Mouse (Mus musculus): ENCODE data around the gene Mkrn2os. TPM values are rescaled to one million over a fixed set of nuclear protein-coding genes. Genes with fewer than 3 reads are reported as not detected.

Gene Mkrn2os
- total and polyA plus RNA-seq, 2 experiments from 2014 or later = 0.39 TPM; not detected in 1

DNA sequence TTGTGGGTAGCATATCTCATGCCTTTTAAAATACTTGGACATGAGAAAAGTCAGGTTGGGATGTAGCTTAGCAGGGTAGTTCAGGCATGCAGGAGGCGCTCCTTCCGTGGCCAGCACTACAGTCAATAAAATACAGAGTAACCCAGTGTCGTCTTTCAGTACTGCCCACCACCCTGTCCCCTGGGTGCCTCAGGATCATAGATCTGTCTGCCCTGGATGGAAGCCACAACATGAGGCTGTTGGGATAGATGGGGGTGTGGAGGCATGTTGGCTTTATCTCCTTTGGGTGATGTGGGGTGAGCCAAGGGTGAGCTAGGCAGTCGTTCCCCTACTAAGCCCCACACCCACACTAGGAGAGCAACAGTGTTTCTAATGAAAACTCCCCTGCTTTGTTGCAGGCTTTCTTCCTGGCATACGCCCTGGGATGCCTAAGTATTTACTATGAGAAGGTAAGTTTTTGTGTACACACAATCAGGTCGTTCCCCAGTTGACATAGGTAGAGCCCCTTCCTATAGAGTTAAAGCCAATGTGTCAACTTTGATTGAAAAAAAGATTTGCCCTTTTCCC is 26.8 kb downstream of the Mkrn2os start:
- H3K36me3 ChIP-seq (ENCODE audit: insufficient read depth, low read length) = peaks cover 36% of the 10 kb centered on the region
- no peak overlapping the region for H3K9ac ChIP-seq (replicated peaks; ENCODE audit: low read length)
- DNase-seq (ENCODE audit: low spot score) = no peak
- TF ChIP-seq CTCF (IDR thresholded peaks at IDR 0.05; ENCODE audit: low read depth) = no peak
- no peaks in the 10 kb centered on the region for H3K27me3 ChIP-seq (ENCODE audit: insufficient read depth, low read length)
- no peak overlapping the region for H3K4me2 ChIP-seq (ENCODE audit: low read depth, low read length)
- H3K9me3 ChIP-seq (ENCODE audit: low read length) = no peaks in the 10 kb centered on the region
- ATAC-seq = no peak
- H3K4me1 ChIP-seq (ENCODE audit: insufficient read depth, low read length) = no peaks in the 10 kb centered on the region
- H3K4me3 ChIP-seq (ENCODE audit: low read length) = no peak overlapping the region
- 91% methylated on average over 6 of the region's 6 CpGs for WGBS
- H3K27ac ChIP-seq = no peak overlapping the region

DNA sequence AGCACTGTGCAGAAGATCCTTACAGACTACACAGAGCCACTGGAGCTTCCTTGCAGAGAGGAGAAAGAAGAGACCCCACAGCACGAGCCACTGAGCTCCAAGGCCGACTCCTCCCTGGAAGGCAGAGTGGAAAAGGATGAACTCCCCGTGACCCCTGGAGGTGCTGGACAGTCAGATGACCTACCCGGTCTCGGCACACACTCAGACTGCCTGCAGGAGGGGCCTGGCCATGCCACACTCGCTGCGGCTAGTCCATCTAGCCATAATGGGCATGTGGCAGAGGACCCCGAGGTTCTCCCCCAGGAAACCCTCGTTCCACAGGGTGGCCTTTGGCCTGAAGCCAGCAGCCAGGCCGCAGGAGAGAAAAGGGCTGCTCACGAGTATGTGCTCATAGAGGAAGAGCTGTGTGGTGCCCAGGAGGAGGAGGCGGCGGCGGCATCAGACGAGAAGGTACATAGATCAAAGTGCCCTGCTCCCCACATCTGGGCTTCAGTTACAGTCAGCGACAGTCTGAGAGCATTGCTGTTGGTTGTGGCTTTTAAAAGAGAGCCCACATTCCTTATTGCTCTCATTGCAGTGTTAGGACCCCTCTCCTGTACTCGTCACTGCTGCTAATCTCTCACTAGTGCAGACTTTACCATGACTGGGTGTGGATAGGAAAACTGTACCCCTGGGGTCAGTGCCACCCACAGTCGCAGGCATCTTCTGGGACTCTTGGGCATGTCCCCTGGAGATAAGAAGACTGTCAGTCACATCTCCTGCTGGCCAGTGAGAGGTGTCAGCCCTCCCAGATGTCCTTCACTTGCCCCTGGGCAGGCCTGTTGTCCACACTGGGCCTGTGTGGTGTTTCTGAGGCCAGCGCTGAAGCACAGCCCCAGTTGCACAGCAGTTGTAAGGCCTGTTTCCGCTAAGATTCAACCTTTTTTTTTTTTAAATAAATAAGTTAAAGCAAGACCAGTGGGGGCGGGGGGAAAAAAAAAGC is 32.4 kb downstream of the Mkrn2os start:
- no peak for TF ChIP-seq CTCF (IDR thresholded peaks at IDR 0.05; ENCODE audit: low read depth)
- no peaks in the 10 kb centered on the region for H3K9me3 ChIP-seq (ENCODE audit: low read length)
- 77% methylated on average over 21 of the region's 21 CpGs for WGBS
- no peak overlapping the region for H3K9ac ChIP-seq (replicated peaks; ENCODE audit: low read length)
- H3K27me3 ChIP-seq (ENCODE audit: insufficient read depth, low read length) = no peaks in the 10 kb centered on the region
- ATAC-seq = no peak
- no peaks in the 10 kb centered on the region for H3K4me1 ChIP-seq (ENCODE audit: insufficient read depth, low read length)
- no peak for DNase-seq (ENCODE audit: low spot score)
- H3K4me2 ChIP-seq (ENCODE audit: low read depth, low read length) = no peak overlapping the region
- no peak overlapping the region for H3K4me3 ChIP-seq (ENCODE audit: low read length)
- no peak overlapping the region for H3K27ac ChIP-seq
- H3K36me3 ChIP-seq (ENCODE audit: insufficient read depth, low read length) = peaks cover 18% of the 10 kb centered on the region; the same call in 1 of the 2 replicates

DNA sequence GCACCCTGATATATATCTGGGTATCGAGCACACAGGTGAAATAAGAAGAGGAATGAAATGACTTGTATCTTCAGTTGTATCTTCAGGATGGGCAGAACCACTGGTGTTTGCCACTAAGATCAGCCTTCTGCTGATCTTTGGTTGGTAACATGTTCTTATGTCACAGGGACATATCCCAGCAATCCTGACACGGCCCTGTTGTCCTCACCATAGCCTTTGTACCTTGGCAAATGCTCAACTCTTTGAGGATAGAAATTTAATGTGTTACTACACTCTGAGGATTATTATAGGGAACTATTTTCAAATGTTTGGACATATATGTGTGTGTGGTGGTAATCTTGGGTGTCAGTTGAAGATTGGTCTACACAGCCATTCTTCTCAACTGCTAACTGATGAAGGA is 34.2 kb downstream of the Mkrn2os start:
- DNase-seq (ENCODE audit: low spot score) (no peak), ATAC-seq (no peak)
- Histone ChIP-seq H3K4me1 (ENCODE audit: insufficient read depth, low read length) (no peaks in the 10 kb centered on the region), H3K27ac (no peak overlapping the region), H3K9ac (replicated peaks; ENCODE audit: low read length) (no peak overlapping the region), H3K27me3 (ENCODE audit: insufficient read depth, low read length) (no peaks in the 10 kb centered on the region), H3K4me2 (ENCODE audit: low read depth, low read length) (no peak overlapping the region), H3K36me3 (ENCODE audit: insufficient read depth, low read length) (peaks cover 23% of the 10 kb centered on the region), H3K9me3 (ENCODE audit: low read length) (no peaks in the 10 kb centered on the region), H3K4me3 (ENCODE audit: low read length) (no peak overlapping the region)
- 100% methylated on average over 2 of the region's 2 CpGs for WGBS
- TF ChIP-seq CTCF (IDR thresholded peaks at IDR 0.05; ENCODE audit: low read depth) = no peak

DNA sequence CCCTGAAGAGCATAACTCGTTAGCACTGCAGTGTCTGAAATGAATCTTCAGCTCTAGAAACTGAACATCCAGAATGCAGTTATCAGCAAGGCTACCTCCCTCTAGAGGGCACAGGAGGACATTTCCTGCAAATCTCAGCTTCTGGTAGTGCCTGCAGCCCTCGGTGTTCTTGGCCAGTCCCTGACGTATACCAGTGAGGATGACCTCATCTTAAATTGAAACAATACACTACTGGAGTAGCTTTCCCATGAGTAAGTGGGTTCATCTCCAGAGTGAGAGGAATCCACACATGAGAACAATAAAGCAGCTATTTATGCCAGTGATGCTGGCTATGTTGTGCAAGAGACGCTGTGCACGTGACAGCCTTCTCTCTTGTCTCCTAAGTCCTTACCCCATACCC is 36.9 kb downstream of the Mkrn2os start:
- no peak overlapping the region for H3K27ac ChIP-seq
- TF ChIP-seq CTCF (IDR thresholded peaks at IDR 0.05; ENCODE audit: low read depth) = peak; percentile 39
- WGBS = 74% methylated on average over 5 of the region's 5 CpGs

DNA sequence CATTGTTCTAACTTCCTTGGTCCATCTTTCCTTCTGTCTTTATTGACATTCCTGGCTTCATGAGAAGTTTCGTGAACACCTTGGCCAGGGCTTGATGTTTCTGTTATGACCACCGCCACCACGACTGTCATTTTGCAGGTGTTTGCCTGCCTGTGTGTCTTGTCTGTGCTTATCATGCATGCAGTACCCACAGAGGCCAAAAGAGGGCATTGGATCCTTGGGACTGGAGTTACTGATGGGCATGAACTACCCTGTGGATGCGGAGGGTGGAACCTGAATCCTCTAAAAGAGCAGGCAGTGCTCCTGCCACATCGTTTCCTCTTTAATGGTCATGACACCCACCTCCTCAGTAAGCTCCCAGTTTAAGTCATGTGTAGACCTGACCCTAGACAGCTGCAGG is 46.1 kb downstream of the Mkrn2os start:
- H3K9me3 ChIP-seq (ENCODE audit: low read length) = no peaks in the 10 kb centered on the region
- no peak overlapping the region for H3K4me3 ChIP-seq (ENCODE audit: low read length)
- peak; percentile 74 for TF ChIP-seq CTCF (IDR thresholded peaks at IDR 0.05; ENCODE audit: low read depth)
- DNase-seq (ENCODE audit: low spot score) (peak; percentile 33), ATAC-seq (no peak)
- H3K9ac ChIP-seq (replicated peaks; ENCODE audit: low read length) = no peak overlapping the region
- H3K27me3 ChIP-seq (ENCODE audit: insufficient read depth, low read length) = no peaks in the 10 kb centered on the region
- peaks cover 3% of the 10 kb centered on the region; the same call in 1 of the 2 replicates for H3K4me1 ChIP-seq (ENCODE audit: insufficient read depth, low read length)
- peaks cover 20% of the 10 kb centered on the region; the same call in 1 of the 2 replicates for H3K36me3 ChIP-seq (ENCODE audit: insufficient read depth, low read length)
- WGBS = 90% methylated on average over 5 of the region's 5 CpGs
- H3K27ac ChIP-seq = no peak overlapping the region
- no peak overlapping the region for H3K4me2 ChIP-seq (ENCODE audit: low read depth, low read length)

More for the DNA sequence above, 36.9 kb downstream of the Mkrn2os start:
- H3K4me2 ChIP-seq (ENCODE audit: low read depth, low read length) = no peak overlapping the region
- no peak overlapping the region for H3K4me3 ChIP-seq (ENCODE audit: low read length)
- ATAC-seq (no peak), DNase-seq (ENCODE audit: low spot score) (no peak)
- no peak overlapping the region for H3K9ac ChIP-seq (replicated peaks; ENCODE audit: low read length)
- H3K27me3 ChIP-seq (ENCODE audit: insufficient read depth, low read length) = no peaks in the 10 kb centered on the region
- no peaks in the 10 kb centered on the region for H3K9me3 ChIP-seq (ENCODE audit: low read length)
- peaks cover 21% of the 10 kb centered on the region for H3K36me3 ChIP-seq (ENCODE audit: insufficient read depth, low read length)
- no peaks in the 10 kb centered on the region for H3K4me1 ChIP-seq (ENCODE audit: insufficient read depth, low read length)

DNA sequence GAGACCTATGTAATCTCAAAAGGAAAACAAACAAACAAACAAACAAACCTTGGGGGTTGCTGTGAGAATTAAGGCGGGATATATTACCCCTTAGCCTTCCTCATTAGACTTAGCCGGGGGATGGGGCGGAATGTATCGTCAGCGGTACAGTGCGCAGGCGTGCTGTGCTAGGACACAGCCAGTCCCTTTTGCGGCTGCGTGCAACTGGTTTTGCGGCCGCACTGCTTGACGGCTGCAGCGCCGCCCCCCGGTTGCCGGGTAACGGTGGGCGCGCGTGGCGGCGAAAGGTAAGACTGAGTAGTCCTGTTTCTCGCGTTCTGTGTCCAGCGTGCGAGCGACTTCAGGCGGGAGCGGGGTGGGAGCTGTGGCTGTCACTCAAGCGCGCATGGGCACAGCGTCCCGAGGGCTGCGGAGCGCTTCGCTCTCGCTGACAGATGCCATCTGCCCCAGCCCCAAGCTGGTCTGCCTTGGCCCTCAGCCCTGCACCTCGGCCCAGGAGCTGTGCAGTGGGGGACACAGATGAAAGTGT is 47.9 kb downstream of the Mkrn2os start, which contains the start of gene Tsen2:
Gene Tsen2, plus strand, starts transcription at position 223 of the 529 bp plus-strand sequence.
- peak within 1 kb of the TSS; percentile 61 for H3K9ac ChIP-seq (replicated peaks; ENCODE audit: low read length)
- peak; percentile 58 for TF ChIP-seq CTCF (IDR thresholded peaks at IDR 0.05; ENCODE audit: low read depth)
- H3K27ac ChIP-seq = peak within 1 kb of the TSS; percentile 83
- DNase-seq (ENCODE audit: low spot score) = peak; percentile 99
- ATAC-seq = peak; percentile 99
- peaks cover 12% of the 10 kb centered on the region; the same call in 1 of the 2 replicates for H3K36me3 ChIP-seq (ENCODE audit: insufficient read depth, low read length)
- WGBS = under 1% methylated on average over 37 of the region's 38 CpGs
- peaks cover 3% of the 10 kb centered on the region; the same call in 1 of the 2 replicates for H3K4me1 ChIP-seq (ENCODE audit: insufficient read depth, low read length)
- no peaks in the 10 kb centered on the region for H3K9me3 ChIP-seq (ENCODE audit: low read length)
- H3K27me3 ChIP-seq (ENCODE audit: insufficient read depth, low read length) = no peaks in the 10 kb centered on the region
- H3K4me3 ChIP-seq (ENCODE audit: low read length) = peak within 1 kb of the TSS; percentile 48
- H3K4me2 ChIP-seq (ENCODE audit: low read depth, low read length) = peak within 1 kb of the TSS; percentile 64

All from hindbrain, postnatal 0 days (tissue).